Mouse (Mus musculus) heart, embryonic 16.5 days (tissue): ENCODE measurements around the gene Sox5. TPM values are rescaled to one million over a fixed set of nuclear protein-coding genes. Genes with fewer than 3 reads are reported as not detected.

ENCODE experiments used
- ATAC-seq: fragments of 200-750 bp; cut with Nextera tagmentation; replicated peaks from 2 replicates; pipeline ENCODE4 v1.8.0; 2017; ENCODE audit warnings: moderate number of reproducible peaks; ENCODE audit not compliant: insufficient read depth, low FRiP score; ENCODE audit errors: extremely low read depth
- H3K27ac ChIP-seq: fragments of 300-500 bp; sonication (generic); 2 replicates; pipeline ENCODE4 v1.5.1; 2014; ENCODE audit warnings: mild to moderate bottlenecking, low read length, control low read depth, moderate library complexity
- H3K27me3 ChIP-seq: fragments of 300-500 bp; sonication (generic); 2 replicates; pipeline ENCODE4 v1.6.1; 2014; ENCODE audit warnings: low read length, mixed read lengths; ENCODE audit not compliant: control insufficient read depth, insufficient read depth
- H3K36me3 ChIP-seq: fragments of 300-500 bp; sonication (generic); 2 replicates; pipeline ENCODE4 v1.6.1; 2014; ENCODE audit not compliant: control insufficient read depth, insufficient read depth
- H3K4me1 ChIP-seq: fragments of 300-500 bp; sonication (generic); 2 replicates; pipeline ENCODE4 v1.6.1; 2014; ENCODE audit warnings: low read length, mixed read lengths; ENCODE audit not compliant: control insufficient read depth, insufficient read depth
- H3K4me2 ChIP-seq: fragments of 300-500 bp; sonication (generic); 2 replicates; pipeline ENCODE4 v1.6.1; 2014; ENCODE audit warnings: low read depth, mild to moderate bottlenecking, control low read depth, low read length
- H3K4me3 ChIP-seq: fragments of 300-500 bp; sonication (generic); 2 replicates; pipeline ENCODE4 v1.5.1; 2014; ENCODE audit warnings: mild to moderate bottlenecking, control low read depth, low read length
- H3K9ac ChIP-seq: fragments of 300-500 bp; sonication (generic); 2 replicates; pipeline ENCODE4 v1.6.1; 2014; ENCODE audit warnings: low read length, control low read depth
- H3K9me3 ChIP-seq: fragments of 300-500 bp; sonication (generic); replicated peaks from 2 replicates; pipeline ENCODE4 v1.6.1; 2016; ENCODE audit warnings: low read length; ENCODE audit not compliant: control insufficient read depth
- WGBS: fragments of 180-500 bp; shearing (Covaris S2); extraction: QIAGEN DNeasy Blood & Tissue Kit; methylation state at CpG from one replicate; pipeline ENCODE4 v1.1.7; 2014; 5-methylcytosine and 5-hydroxymethylcytosine counted together
- polyA plus RNA-seq: library from polyadenylated mRNA; unstranded; fragments of >200 nt; fragmentation: Nextera tagmentation; extraction: Ambion mirVana; gene quantifications from 2 replicates; pipeline ENCODE4 v1.2.1, GENCODE M21; 2015

Sox5 gene
- polyA plus RNA-seq, 1 experiment from 2014 or later, result 8.8 TPM

GRCm38 (mm10) chr6:143832483-143833181 lies 949.1 kb downstream of the Sox5 start:
- ATAC-seq, result no peak
- H3K9ac ChIP-seq, result no peak overlapping the region
- no peak overlapping the region for H3K4me3 ChIP-seq
- H3K4me1 ChIP-seq, result no peaks in the 10 kb centered on the region
- no peaks in the 10 kb centered on the region for H3K9me3 ChIP-seq
- WGBS, result 78% methylated on average over 12 of the region's 12 CpGs
- H3K27me3 ChIP-seq, result no peaks in the 10 kb centered on the region
- H3K36me3 ChIP-seq, result no peaks in the 10 kb centered on the region
- no peak overlapping the region for H3K4me2 ChIP-seq
- no peak overlapping the region for H3K27ac ChIP-seq

- Histone ChIP-seq H3K9ac (no peak overlapping the region), H3K36me3 (no peaks in the 10 kb centered on the region), H3K9me3 (no peaks in the 10 kb centered on the region), H3K27me3 (no peaks in the 10 kb centered on the region), H3K4me2 (no peak overlapping the region), H3K4me3 (no peak overlapping the region), H3K4me1 (no peaks in the 10 kb centered on the region), H3K27ac (no peak overlapping the region)
- ATAC-seq, result no peak
- WGBS, result 76% methylated on average over 4 of the region's 4 CpGs
These were observed 950.5 kb downstream of the Sox5 start for GRCm38 (mm10) chr6:143831246-143831645.

GRCm38 (mm10) chr6:143830131-143830530 lies 951.6 kb downstream of the Sox5 start:
- Histone ChIP-seq H3K4me2 (no peak overlapping the region), H3K27ac (no peak overlapping the region), H3K36me3 (no peaks in the 10 kb centered on the region), H3K9me3 (no peaks in the 10 kb centered on the region), H3K4me3 (no peak overlapping the region), H3K27me3 (no peaks in the 10 kb centered on the region), H3K4me1 (no peaks in the 10 kb centered on the region), H3K9ac (no peak overlapping the region)
- WGBS, result 73% methylated on average over 2 of the region's 2 CpGs
- no peak for ATAC-seq

GRCm38 (mm10) chr6:143826786-143827185 lies 955.0 kb downstream of the Sox5 start:
- no peak overlapping the region for H3K9ac ChIP-seq
- H3K27ac ChIP-seq, result no peak overlapping the region
- H3K36me3 ChIP-seq, result no peaks in the 10 kb centered on the region
- no peaks in the 10 kb centered on the region for H3K9me3 ChIP-seq
- H3K4me1 ChIP-seq, result no peaks in the 10 kb centered on the region
- no peak overlapping the region for H3K4me2 ChIP-seq
- no peak for ATAC-seq
- H3K4me3 ChIP-seq, result no peak overlapping the region
- no peaks in the 10 kb centered on the region for H3K27me3 ChIP-seq
- WGBS, result 75% methylated on average over 5 of the region's 5 CpGs

- H3K4me1 ChIP-seq, result no peaks in the 10 kb centered on the region
- no peak overlapping the region for H3K4me3 ChIP-seq
- WGBS, result 77% methylated on average over 5 of the region's 5 CpGs
- no peaks in the 10 kb centered on the region for H3K9me3 ChIP-seq
- no peaks in the 10 kb centered on the region for H3K27me3 ChIP-seq
- no peaks in the 10 kb centered on the region for H3K36me3 ChIP-seq
- no peak for ATAC-seq
- no peak overlapping the region for H3K9ac ChIP-seq
- no peak overlapping the region for H3K4me2 ChIP-seq
- H3K27ac ChIP-seq, result no peak overlapping the region
These were observed 955.8 kb downstream of the Sox5 start for GRCm38 (mm10) chr6:143825966-143826365.

GRCm38 (mm10) chr6:143825086-143825485 lies 956.7 kb downstream of the Sox5 start:
- H3K9ac ChIP-seq, result no peak overlapping the region
- no peaks in the 10 kb centered on the region for H3K36me3 ChIP-seq
- H3K27me3 ChIP-seq, result no peaks in the 10 kb centered on the region
- H3K27ac ChIP-seq, result no peak overlapping the region
- H3K9me3 ChIP-seq, result no peaks in the 10 kb centered on the region
- no peak overlapping the region for H3K4me2 ChIP-seq
- H3K4me3 ChIP-seq, result no peak overlapping the region
- 78% methylated on average over 6 of the region's 6 CpGs for WGBS
- H3K4me1 ChIP-seq, result no peaks in the 10 kb centered on the region
- ATAC-seq, result no peak

- WGBS, result 79% methylated on average over 2 of the region's 2 CpGs
- Histone ChIP-seq H3K36me3 (no peaks in the 10 kb centered on the region), H3K4me1 (no peaks in the 10 kb centered on the region), H3K27ac (no peak overlapping the region), H3K4me3 (no peak overlapping the region), H3K9ac (no peak overlapping the region), H3K9me3 (no peaks in the 10 kb centered on the region), H3K27me3 (no peaks in the 10 kb centered on the region), H3K4me2 (no peak overlapping the region)
- no peak for ATAC-seq
These were observed 993.3 kb downstream of the Sox5 start for GRCm38 (mm10) chr6:143788446-143788845.

GRCm38 (mm10) chr6:143787360-143787759 lies 994.4 kb downstream of the Sox5 start:
- WGBS, result 64% methylated on average over 5 of the region's 5 CpGs
- no peak overlapping the region for H3K4me2 ChIP-seq
- no peaks in the 10 kb centered on the region for H3K27me3 ChIP-seq
- no peak overlapping the region for H3K27ac ChIP-seq
- H3K9me3 ChIP-seq, result no peaks in the 10 kb centered on the region
- no peak for ATAC-seq
- no peaks in the 10 kb centered on the region for H3K4me1 ChIP-seq
- H3K9ac ChIP-seq, result no peak overlapping the region
- H3K4me3 ChIP-seq, result no peak overlapping the region
- no peaks in the 10 kb centered on the region for H3K36me3 ChIP-seq

GRCm38 (mm10) chr6:143785685-143786084 lies 996.1 kb downstream of the Sox5 start:
- no peaks in the 10 kb centered on the region for H3K4me1 ChIP-seq
- no peak overlapping the region for H3K27ac ChIP-seq
- no peaks in the 10 kb centered on the region for H3K36me3 ChIP-seq
- H3K4me2 ChIP-seq, result no peak overlapping the region
- no peak overlapping the region for H3K4me3 ChIP-seq
- ATAC-seq, result no peak
- 70% methylated on average over 4 of the region's 4 CpGs for WGBS
- no peaks in the 10 kb centered on the region for H3K9me3 ChIP-seq
- no peaks in the 10 kb centered on the region for H3K27me3 ChIP-seq
- H3K9ac ChIP-seq, result no peak overlapping the region
